Mouse (Mus musculus) liver, adult 2 months (tissue): Measurements from ENCODE around the gene Nfia.

ENCODE experiments used
- CTCF ChIP-seq: fragments of 200-500 bp; IDR thresholded peaks from 2 replicates; pipeline ENCODE4 v1.5.1; 2011; ENCODE audit warnings: low read depth, low read length, control low read depth
- POLR2A ChIP-seq: fragments of 200-500 bp; IDR thresholded peaks from 2 replicates; pipeline ENCODE4 v1.6.1; 2011; ENCODE audit warnings: low read length, control low read depth; ENCODE audit not compliant: insufficient read depth; ENCODE audit errors: extremely low read depth

DNA sequence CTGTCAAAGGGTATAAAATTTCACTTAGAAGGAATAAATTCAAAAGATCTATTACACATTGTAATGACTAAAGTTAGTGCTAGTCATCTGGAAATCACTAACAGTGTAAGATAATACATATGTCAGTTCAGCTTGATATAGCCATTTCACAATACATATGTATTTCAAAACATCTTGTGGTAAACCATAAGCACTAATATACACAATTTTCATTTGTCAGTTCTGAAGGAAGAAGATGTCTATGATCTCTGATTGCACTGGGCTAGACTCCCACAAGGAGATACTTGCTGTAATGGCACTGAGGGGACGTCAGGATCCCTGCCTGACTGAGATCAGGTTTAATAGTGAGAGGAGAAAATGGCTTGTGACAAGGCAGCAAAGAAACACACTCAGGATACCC, 39.1 kb upstream of the Nfia start:
- TF ChIP-seq POLR2A (no peak), CTCF (no peak)
